Mouse (Mus musculus): ENCODE measurements around the gene Nr2c2. TPM values are rescaled to one million over a fixed set of nuclear protein-coding genes. Genes with fewer than 3 reads are reported as not detected.
A peak's percentile ranks its signal among the peaks of the same experiment; 100 is the strongest.

Gene Nr2c2
- polyA plus RNA-seq (2012; ENCODE audit: insufficient read depth, low replicate concordance), result 0.64 and 1.1 TPM in 2 replicates

- Histone ChIP-seq H3K9me3 (peaks cover 7% of the 10 kb centered on the region; the same call in 1 of the 2 replicates), H3K4me3 (replicated peaks) (peak within 1 kb of the TSS; percentile 96), H3K27me3 (replicated peaks) (no peaks in the 10 kb centered on the region), H3K36me3 (replicated peaks; ENCODE audit: low read length) (peaks cover 6% of the 10 kb centered on the region), H3K4me1 (peaks cover 41% of the 10 kb centered on the region)
- TF ChIP-seq FLI1 (IDR thresholded peaks at IDR 0.05; ENCODE audit: low read length), result no peak
- TF ChIP-seq GATA1 (IDR thresholded peaks at IDR 0.05; ENCODE audit: borderline replicate concordance, low read length), result no peak
These were observed at the start of gene Nr2c2 for GRCm38 (mm10) chr6:92091130-92091591. Gene Nr2c2 (plus strand): TSS chr6:92091390.

DNA sequence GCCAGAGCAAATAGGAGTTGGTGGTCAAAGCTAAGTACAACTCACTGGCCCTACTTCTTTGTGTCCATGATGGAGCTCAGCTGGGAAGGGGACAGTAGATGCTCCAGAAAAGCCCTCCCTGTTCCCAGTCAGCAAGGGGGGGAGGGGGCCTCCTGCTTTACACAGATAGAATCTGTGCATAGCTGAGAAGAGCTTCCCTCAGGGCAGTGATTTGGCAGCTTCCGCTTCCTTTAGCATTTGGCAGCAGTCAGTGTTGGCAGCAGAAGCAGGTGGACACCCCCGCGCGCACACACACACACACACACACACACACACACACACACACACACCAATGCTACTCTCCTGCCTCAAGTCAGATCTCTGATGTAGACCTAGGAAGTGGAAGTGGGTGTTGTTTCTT is 49.1 kb upstream of the Nr2c2 start:
- Histone ChIP-seq H3K9me3 (no peaks in the 10 kb centered on the region), H3K36me3 (replicated peaks; ENCODE audit: low read length) (no peaks in the 10 kb centered on the region), H3K27me3 (replicated peaks) (peaks cover 72% of the 10 kb centered on the region), H3K4me3 (replicated peaks) (no peak overlapping the region), H3K4me1 (peaks cover 7% of the 10 kb centered on the region; the same call in 1 of the 2 replicates)
- TF ChIP-seq FLI1 (IDR thresholded peaks at IDR 0.05; ENCODE audit: low read length) (no peak), GATA1 (IDR thresholded peaks at IDR 0.05; ENCODE audit: borderline replicate concordance, low read length) (no peak)

DNA sequence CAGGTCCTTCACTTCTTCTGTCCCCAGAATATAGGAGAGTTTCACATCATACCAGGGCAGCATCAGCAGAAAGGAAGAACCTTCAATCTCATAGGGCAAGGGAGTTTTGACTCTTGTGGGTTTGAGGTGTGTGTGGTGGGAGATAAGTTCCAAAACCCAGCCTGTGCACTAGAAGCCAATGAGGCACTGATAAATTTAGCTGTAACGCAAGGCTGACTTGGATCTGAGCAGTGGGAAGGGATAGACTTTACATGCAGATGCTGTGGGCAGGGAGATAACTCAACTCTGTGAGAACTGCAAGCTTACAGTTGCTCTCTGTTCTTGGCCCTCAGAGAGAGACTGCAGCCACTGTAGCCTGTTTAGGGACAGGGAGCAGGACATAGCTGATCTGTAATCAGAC is 48.3 kb upstream of the Nr2c2 start:
- no peak overlapping the region for H3K4me3 ChIP-seq (replicated peaks)
- TF ChIP-seq FLI1 (IDR thresholded peaks at IDR 0.05; ENCODE audit: low read length) (no peak), GATA1 (IDR thresholded peaks at IDR 0.05; ENCODE audit: borderline replicate concordance, low read length) (no peak)
- no peaks in the 10 kb centered on the region for H3K36me3 ChIP-seq (replicated peaks; ENCODE audit: low read length)
- H3K9me3 ChIP-seq, result no peaks in the 10 kb centered on the region
- peaks cover 65% of the 10 kb centered on the region for H3K27me3 ChIP-seq (replicated peaks)
- peaks cover 7% of the 10 kb centered on the region; the same call in 1 of the 2 replicates for H3K4me1 ChIP-seq

- Histone ChIP-seq H3K9me3 (no peaks in the 10 kb centered on the region), H3K36me3 (replicated peaks; ENCODE audit: low read length) (no peaks in the 10 kb centered on the region), H3K4me3 (replicated peaks) (no peak overlapping the region), H3K4me1 (no peaks in the 10 kb centered on the region), H3K27me3 (replicated peaks) (peaks cover 41% of the 10 kb centered on the region)
- TF ChIP-seq GATA1 (IDR thresholded peaks at IDR 0.05; ENCODE audit: borderline replicate concordance, low read length) (no peak), FLI1 (IDR thresholded peaks at IDR 0.05; ENCODE audit: low read length) (no peak)
These were observed 33.4 kb upstream of the Nr2c2 start for GRCm38 (mm10) chr6:92057768-92058167.

DNA sequence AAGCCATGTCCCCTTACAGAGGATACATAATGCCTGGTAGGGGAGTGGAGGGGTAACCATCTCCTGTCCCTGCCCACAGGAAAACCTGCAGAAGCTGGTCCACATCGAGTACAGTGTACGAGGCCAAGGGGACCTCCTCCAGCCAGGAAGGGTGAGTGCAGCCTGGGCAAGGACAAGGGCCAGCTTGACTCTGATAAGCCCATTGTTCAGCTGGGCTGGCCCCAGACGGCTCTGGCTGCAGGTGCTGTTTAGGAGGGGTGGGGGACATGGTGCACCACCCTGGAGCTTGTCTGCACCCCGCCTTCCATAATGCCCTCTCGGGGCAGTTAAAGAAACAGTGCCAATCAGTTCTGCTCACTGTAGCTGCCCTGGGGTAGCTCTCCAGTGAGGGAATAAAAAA is 29.5 kb upstream of the Nr2c2 start:
- no peak for TF ChIP-seq GATA1 (IDR thresholded peaks at IDR 0.05; ENCODE audit: borderline replicate concordance, low read length)
- no peak for TF ChIP-seq FLI1 (IDR thresholded peaks at IDR 0.05; ENCODE audit: low read length)
- peaks cover 13% of the 10 kb centered on the region for H3K4me1 ChIP-seq
- no peaks in the 10 kb centered on the region for H3K36me3 ChIP-seq (replicated peaks; ENCODE audit: low read length)
- peaks cover 51% of the 10 kb centered on the region for H3K27me3 ChIP-seq (replicated peaks)
- H3K9me3 ChIP-seq, result no peaks in the 10 kb centered on the region
- H3K4me3 ChIP-seq (replicated peaks), result no peak overlapping the region

DNA sequence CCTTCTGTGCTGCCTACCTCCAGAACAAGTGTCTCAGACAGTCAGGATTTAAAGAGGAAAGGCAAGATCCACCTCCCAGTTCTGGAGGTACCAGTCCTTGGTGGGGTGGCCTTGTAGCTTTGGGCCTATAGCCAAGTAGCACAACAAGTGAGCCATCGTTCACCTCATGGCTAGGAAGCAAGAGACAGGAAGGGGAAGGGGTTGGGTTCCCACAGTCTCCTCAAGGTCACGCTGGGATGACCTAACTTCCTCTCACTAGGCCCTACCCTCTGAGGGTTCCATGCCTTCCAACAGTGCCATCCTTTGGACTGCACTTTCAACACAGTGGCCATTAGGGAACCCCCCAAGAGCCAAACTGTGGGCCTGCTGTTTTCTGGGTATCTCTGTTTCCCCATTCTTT is 27.7 kb upstream of the Nr2c2 start:
- Histone ChIP-seq H3K4me1 (peaks cover 19% of the 10 kb centered on the region), H3K27me3 (replicated peaks) (peaks cover 57% of the 10 kb centered on the region), H3K4me3 (replicated peaks) (no peak overlapping the region), H3K36me3 (replicated peaks; ENCODE audit: low read length) (no peaks in the 10 kb centered on the region), H3K9me3 (no peaks in the 10 kb centered on the region)
- no peak for TF ChIP-seq GATA1 (IDR thresholded peaks at IDR 0.05; ENCODE audit: borderline replicate concordance, low read length)
- no peak for TF ChIP-seq FLI1 (IDR thresholded peaks at IDR 0.05; ENCODE audit: low read length)

- no peaks in the 10 kb centered on the region for H3K36me3 ChIP-seq (replicated peaks; ENCODE audit: low read length)
- no peaks in the 10 kb centered on the region for H3K9me3 ChIP-seq
- peaks cover 57% of the 10 kb centered on the region for H3K27me3 ChIP-seq (replicated peaks)
- no peak overlapping the region for H3K4me3 ChIP-seq (replicated peaks)
- peaks cover 19% of the 10 kb centered on the region for H3K4me1 ChIP-seq
- TF ChIP-seq FLI1 (IDR thresholded peaks at IDR 0.05; ENCODE audit: low read length), result no peak
- TF ChIP-seq GATA1 (IDR thresholded peaks at IDR 0.05; ENCODE audit: borderline replicate concordance, low read length), result no peak
These were observed 27.1 kb upstream of the Nr2c2 start for GRCm38 (mm10) chr6:92064101-92064500.

DNA sequence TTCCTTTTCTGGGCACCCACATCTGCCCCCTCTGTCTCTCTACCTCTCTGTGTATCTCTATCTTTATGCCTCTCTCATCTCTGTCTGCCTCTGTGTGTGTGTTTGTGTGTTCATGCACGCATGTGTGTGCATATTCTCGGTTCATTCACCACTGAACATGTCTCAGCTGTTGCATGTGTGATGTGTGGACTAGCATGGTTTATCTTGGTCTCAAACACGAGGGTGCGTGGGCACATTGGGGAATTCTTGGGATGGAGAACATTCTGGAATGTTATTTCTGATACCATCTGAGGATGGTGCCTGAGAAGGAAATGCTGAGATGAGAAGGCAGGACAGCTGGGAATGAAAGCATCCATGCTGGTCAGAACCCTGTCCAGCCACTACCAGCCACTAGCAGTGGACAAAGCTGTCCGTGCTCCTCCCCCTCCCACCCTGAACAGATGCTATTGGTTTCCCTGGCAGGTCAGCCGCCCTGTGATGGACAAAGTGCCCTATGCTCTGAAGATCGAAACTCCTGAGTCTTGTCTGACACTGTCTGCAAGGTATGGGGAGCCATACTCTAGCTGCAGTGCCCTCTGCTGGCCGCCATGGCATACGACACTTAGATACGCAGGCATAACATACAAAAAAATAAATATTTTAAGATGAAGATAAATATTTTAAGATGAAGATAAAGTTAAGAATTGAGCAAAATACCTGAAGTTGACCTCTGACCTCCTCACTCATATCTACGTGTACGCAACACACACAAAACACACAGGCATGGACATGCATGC is 25.3 kb upstream of the Nr2c2 start:
- H3K27me3 ChIP-seq (replicated peaks), result peaks cover 61% of the 10 kb centered on the region
- no peaks in the 10 kb centered on the region for H3K36me3 ChIP-seq (replicated peaks; ENCODE audit: low read length)
- TF ChIP-seq FLI1 (IDR thresholded peaks at IDR 0.05; ENCODE audit: low read length) (no peak), GATA1 (IDR thresholded peaks at IDR 0.05; ENCODE audit: borderline replicate concordance, low read length) (no peak)
- H3K4me3 ChIP-seq (replicated peaks), result peak overlapping the region; percentile 42
- H3K9me3 ChIP-seq, result no peaks in the 10 kb centered on the region
- H3K4me1 ChIP-seq, result peaks cover 23% of the 10 kb centered on the region

DNA sequence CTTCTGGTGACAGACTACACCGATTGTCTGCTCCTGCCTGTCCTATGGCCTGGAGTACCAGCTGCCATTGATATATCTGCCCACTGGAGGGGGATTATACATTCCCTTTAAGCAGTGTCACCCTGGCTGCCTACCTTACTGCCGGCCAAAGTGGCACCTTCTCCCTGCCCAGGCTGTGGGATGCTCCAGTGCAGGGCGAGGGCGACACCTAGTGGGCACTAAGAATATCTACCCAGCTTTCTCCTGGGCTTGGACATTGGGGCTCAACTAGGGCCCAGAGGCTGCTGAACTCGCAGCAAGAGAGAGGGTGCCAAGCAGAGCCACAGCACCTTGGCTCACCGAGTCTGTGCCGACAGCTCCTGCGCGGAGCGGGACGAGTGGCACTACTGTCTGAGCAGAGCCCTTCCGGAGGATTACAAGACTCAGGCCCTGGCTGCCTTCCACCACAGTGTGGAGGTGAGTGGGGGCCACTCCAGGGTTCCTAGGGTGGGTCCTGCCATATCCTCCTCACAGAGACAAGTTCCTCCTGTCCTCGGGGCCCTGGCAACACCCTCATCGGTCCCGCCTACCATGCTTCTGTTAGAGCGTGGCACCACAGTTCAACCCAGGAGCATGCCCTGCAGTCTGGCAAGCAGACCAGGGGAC is 23.9 kb upstream of the Nr2c2 start:
- no peak for TF ChIP-seq FLI1 (IDR thresholded peaks at IDR 0.05; ENCODE audit: low read length)
- TF ChIP-seq GATA1 (IDR thresholded peaks at IDR 0.05; ENCODE audit: borderline replicate concordance, low read length), result no peak
- Histone ChIP-seq H3K4me3 (replicated peaks) (peak overlapping the region; percentile 8), H3K27me3 (replicated peaks) (peaks cover 61% of the 10 kb centered on the region), H3K9me3 (no peaks in the 10 kb centered on the region), H3K36me3 (replicated peaks; ENCODE audit: low read length) (no peaks in the 10 kb centered on the region), H3K4me1 (peaks cover 23% of the 10 kb centered on the region)

Data from megakaryocyte, embryonic 14.5 days (primary cell).